ENCODE assay signal across 8 mouse cellular contexts in the genomic region with DNA sequence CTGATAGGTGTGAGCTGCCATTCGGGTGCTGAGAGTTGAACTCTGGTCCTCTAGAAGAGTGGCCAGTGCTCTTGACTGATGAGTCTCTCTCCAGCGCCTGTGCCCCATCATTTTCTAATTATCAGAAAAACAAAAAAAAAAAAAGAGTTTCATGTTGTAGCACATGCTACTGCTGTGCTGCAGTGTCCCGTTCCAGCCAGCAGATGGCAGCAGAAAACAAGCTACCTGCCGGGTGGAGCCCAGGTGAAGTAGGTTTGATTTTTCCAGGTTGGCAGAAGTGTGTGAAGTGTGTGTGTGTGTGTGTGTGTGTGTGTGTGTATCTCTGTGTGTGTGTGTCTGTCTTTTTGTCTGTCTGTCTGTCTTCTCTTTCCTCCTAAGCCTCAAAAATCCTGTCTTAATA. TPM values are rescaled to one million over a fixed set of nuclear protein-coding genes. Genes with fewer than 3 reads are reported as not detected.
A peak's percentile ranks its signal among the peaks of the same experiment; 100 is the strongest.
DNase-seq lines count a peak whose midpoint lies in the region; ATAC-seq lines count a peak whose summit lies in the region.

No protein-coding gene starts in this region.

- peak; percentile 74 for DNase-seq in kidney, adult 18-20 months
- DNase-seq in R1 (ENCODE audit: low read depth, low spot score), result peak; percentile 35
- peak; percentile 88 to 93 for DNase-seq in cerebellum, postnatal 14 days
- DNase-seq in kidney, adult 9 months, result peak; percentile 68
- peak; percentile 37 to 65 for DNase-seq in lung, adult 18-20 months
- peak; percentile 30 to 42 for DNase-seq in right cerebral cortex, postnatal 36 days (ENCODE audit: low spot score in 2 of 2)

- no peak overlapping the region for H3K4me3 ChIP-seq in kidney, embryonic 14.5 days (ENCODE audit: low read length)

- H3K9ac ChIP-seq in kidney, embryonic 14.5 days (ENCODE audit: low read depth, low read length), result no peak overlapping the region

- WGBS in kidney, embryonic 14.5 days, result 7% methylated on average over 4 of the region's 4 CpGs

- no peaks in the 10 kb centered on the region for H3K9me3 ChIP-seq in kidney, embryonic 14.5 days (ENCODE audit: control insufficient read depth, low read length)

- no peak overlapping the region for H3K4me2 ChIP-seq in kidney, embryonic 14.5 days (replicated peaks; ENCODE audit: low read depth, low read length)

- no peaks in the 10 kb centered on the region; the same call in 1 of the 2 replicates for H3K4me1 ChIP-seq in kidney, embryonic 14.5 days (ENCODE audit: control insufficient read depth, insufficient read depth, low read length)

- ATAC-seq in kidney, embryonic 14.5 days (ENCODE audit: low FRiP score, low TSS enrichment), result no peak
- ATAC-seq in granulocyte monocyte progenitor cell, adult 5-6 weeks (replicated peaks; ENCODE audit: poor library complexity, severe bottlenecking), result no peak; the same call in 1 of the 2 replicates

- no peaks in the 10 kb centered on the region for H3K36me3 ChIP-seq in kidney, embryonic 14.5 days (ENCODE audit: control insufficient read depth, insufficient read depth, low read length)

- no peak overlapping the region for H3K27ac ChIP-seq in kidney, embryonic 14.5 days (ENCODE audit: low read depth, low read length)

- H3K27me3 ChIP-seq in kidney, embryonic 14.5 days (ENCODE audit: control insufficient read depth, insufficient read depth, low read length), result no peaks in the 10 kb centered on the region

RNA-seq across cellular contexts. Expression of a gene that starts 41.9 kb away (rescaled TPM):
- 1.9 and 2.2 TPM in 2 replicates for polyA plus RNA-seq in kidney, embryonic 14.5 days (2014; fragmentation: Nextera tagmentation; extraction: Ambion mirVana)
- not detected in 2 replicates for total RNA-seq in granulocyte monocyte progenitor cell, adult 5-6 weeks (2014; fragmentation: Nextera tagmentation)
- not detected in 2 replicates for total RNA-seq in granulocyte monocyte progenitor cell, adult 5-6 weeks (2017)

Comparison
In these comparisons a context has a peak if more than half of its experiments do, and no peak if none do; other contexts are left out.
1. DNase-seq: peak in every context shown above with its lines; median percentile 90 in cerebellum, postnatal 14 days; 74 in kidney, adult 18-20 months; 68 in kidney, adult 9 months; 51 in lung, adult 18-20 months; 36 in right cerebral cortex, postnatal 36 days; 35 in R1.